Mouse (Mus musculus) spleen, postnatal 36 days (tissue): ENCODE results near the gene Smarcd1.

Source experiments
- DNase-seq, 2 experiments: peaks; one replicate each; pipeline ENCODE4 v3.0.0; 2022; ENCODE audit warnings: low spot score in 2 of 2, mixed read lengths in 1 of 2

The Smarcd1 gene

GRCm38 (mm10) chr15:99731678-99732077 lies 29.7 kb downstream of the Smarcd1 start:
- DNase-seq: no peak

- no peak for DNase-seq
Measured at GRCm38 (mm10) chr15:99733186-99733585, 31.3 kb downstream of the Smarcd1 start.

- DNase-seq: peak; percentile 100
Measured at GRCm38 (mm10) chr15:99735631-99736030, 33.7 kb downstream of the Smarcd1 start.

DNA sequence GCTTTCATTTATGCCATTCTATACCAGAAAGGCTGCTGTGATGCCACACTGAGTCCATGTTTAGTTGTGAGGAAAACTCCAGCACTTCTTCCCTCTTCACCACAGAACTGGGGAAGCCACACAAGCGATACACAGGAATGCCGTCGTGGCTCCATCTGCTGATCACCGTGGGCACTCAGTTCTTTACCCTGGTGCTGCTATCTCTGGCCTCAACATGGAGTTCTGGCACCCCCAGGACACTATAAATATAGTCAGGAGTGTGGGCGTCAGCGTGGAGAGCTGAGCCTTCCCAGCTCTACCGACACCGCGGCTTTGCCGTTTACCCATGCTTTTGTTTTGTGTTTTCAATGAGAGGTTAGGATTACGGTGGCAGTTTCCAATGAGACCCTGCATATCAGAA lies 34.7 kb downstream of the Smarcd1 start:
- no peak for DNase-seq

GRCm38 (mm10) chr15:99740229-99740628 lies 38.3 kb downstream of the Smarcd1 start:
- DNase-seq: no peak

DNA sequence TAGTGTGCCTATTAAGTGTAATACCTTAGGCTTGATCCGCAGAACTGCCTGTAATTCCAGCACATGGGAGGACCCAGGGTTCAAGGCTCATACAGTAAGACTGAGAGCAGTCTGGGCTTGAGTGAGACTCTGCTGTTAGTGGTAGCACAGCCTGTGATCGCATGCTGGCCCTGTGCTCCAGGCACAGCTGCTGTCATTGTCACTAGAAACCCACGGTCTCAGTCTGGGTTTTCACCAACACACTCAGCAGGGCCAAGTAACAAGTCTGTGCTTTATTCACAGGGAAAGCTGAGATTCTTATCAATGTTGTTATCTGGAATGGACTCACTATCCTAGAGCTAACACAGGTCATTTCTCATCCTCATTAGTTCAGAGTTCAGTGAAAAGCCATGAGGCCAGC lies 52.3 kb downstream of the Smarcd1 start:
- no peak for DNase-seq
